Mouse (Mus musculus): ENCODE data around the gene Cemip. TPM values are rescaled to one million over a fixed set of nuclear protein-coding genes. Genes with fewer than 3 reads are reported as not detected.

Cemip gene
- polyA plus RNA-seq, 1 experiment = 1.0 TPM

GRCm38 (mm10) chr7:84115385-84115784 is 29.1 kb upstream of the Cemip start:
- peaks cover 26% of the 10 kb centered on the region for H3K36me3 ChIP-seq (ENCODE audit: control insufficient read depth, insufficient read depth)
- no peak overlapping the region for H3K4me3 ChIP-seq (ENCODE audit: insufficient read depth, poor library complexity, severe bottlenecking)
- no peak for TF ChIP-seq FOSL1 (IDR thresholded peaks at IDR 0.05; ENCODE audit: insufficient read depth, low read length, poor library complexity, severe bottlenecking)
- TF ChIP-seq USF1 (IDR thresholded peaks at IDR 0.05; ENCODE audit: low read depth) = no peak
- TF ChIP-seq CTCF (IDR thresholded peaks at IDR 0.05; ENCODE audit: control insufficient read depth, insufficient read depth, insufficient read length) = no peak
- TF ChIP-seq MYOD1 (IDR thresholded peaks at IDR 0.05; ENCODE audit: control insufficient read depth, insufficient read length, low read depth) = no peak
- TF ChIP-seq CEBPB (IDR thresholded peaks at IDR 0.05; ENCODE audit: low read depth) = no peak
- no peak for TF ChIP-seq MYOG (IDR thresholded peaks at IDR 0.05; ENCODE audit: control insufficient read depth, extremely low read depth, insufficient read length)
- TF ChIP-seq MAX (IDR thresholded peaks at IDR 0.05) = no peak
- peaks cover 45% of the 10 kb centered on the region for H3K79me3 ChIP-seq (ENCODE audit: low read depth)
- no peaks in the 10 kb centered on the region for H3K27me3 ChIP-seq (ENCODE audit: control insufficient read depth, insufficient read depth, insufficient read length)
- peaks cover 73% of the 10 kb centered on the region for H3K79me2 ChIP-seq (ENCODE audit: control insufficient read depth, insufficient read depth)
- H3ac ChIP-seq (ENCODE audit: control insufficient read depth, insufficient read length, low read depth) = no peak overlapping the region

- Histone ChIP-seq H3K4me3 (ENCODE audit: insufficient read depth, poor library complexity, severe bottlenecking) (no peak overlapping the region), H3K79me3 (ENCODE audit: low read depth) (peaks cover 40% of the 10 kb centered on the region), H3ac (ENCODE audit: control insufficient read depth, insufficient read length, low read depth) (no peak overlapping the region), H3K36me3 (ENCODE audit: control insufficient read depth, insufficient read depth) (peaks cover 31% of the 10 kb centered on the region), H3K27me3 (ENCODE audit: control insufficient read depth, insufficient read depth, insufficient read length) (no peaks in the 10 kb centered on the region), H3K79me2 (ENCODE audit: control insufficient read depth, insufficient read depth) (peaks cover 71% of the 10 kb centered on the region)
- no peak for TF ChIP-seq USF1 (IDR thresholded peaks at IDR 0.05; ENCODE audit: low read depth)
- no peak for TF ChIP-seq FOSL1 (IDR thresholded peaks at IDR 0.05; ENCODE audit: insufficient read depth, low read length, poor library complexity, severe bottlenecking)
- TF ChIP-seq MAX (IDR thresholded peaks at IDR 0.05) = no peak
- no peak for TF ChIP-seq CTCF (IDR thresholded peaks at IDR 0.05; ENCODE audit: control insufficient read depth, insufficient read depth, insufficient read length)
- TF ChIP-seq MYOD1 (IDR thresholded peaks at IDR 0.05; ENCODE audit: control insufficient read depth, insufficient read length, low read depth) = no peak
- no peak for TF ChIP-seq CEBPB (IDR thresholded peaks at IDR 0.05; ENCODE audit: low read depth)
- no peak for TF ChIP-seq MYOG (IDR thresholded peaks at IDR 0.05; ENCODE audit: control insufficient read depth, extremely low read depth, insufficient read length)
These were observed 28.5 kb upstream of the Cemip start for GRCm38 (mm10) chr7:84114775-84115174.

GRCm38 (mm10) chr7:84113035-84113390 is 26.7 kb upstream of the Cemip start:
- TF ChIP-seq CEBPB (IDR thresholded peaks at IDR 0.05; ENCODE audit: low read depth) (no peak), FOSL1 (IDR thresholded peaks at IDR 0.05; ENCODE audit: insufficient read depth, low read length, poor library complexity, severe bottlenecking) (no peak), MYOD1 (IDR thresholded peaks at IDR 0.05; ENCODE audit: control insufficient read depth, insufficient read length, low read depth) (no peak)
- Histone ChIP-seq H3K36me3 (ENCODE audit: control insufficient read depth, insufficient read depth) (peaks cover 39% of the 10 kb centered on the region), H3K79me3 (ENCODE audit: low read depth) (peaks cover 22% of the 10 kb centered on the region), H3K79me2 (ENCODE audit: control insufficient read depth, insufficient read depth) (peaks cover 53% of the 10 kb centered on the region), H3ac (ENCODE audit: control insufficient read depth, insufficient read length, low read depth) (no peak overlapping the region), H3K27me3 (ENCODE audit: control insufficient read depth, insufficient read depth, insufficient read length) (no peaks in the 10 kb centered on the region), H3K4me3 (ENCODE audit: insufficient read depth, poor library complexity, severe bottlenecking) (no peak overlapping the region)

GRCm38 (mm10) chr7:84112351-84113034 is 26.2 kb upstream of the Cemip start:
- Histone ChIP-seq H3ac (ENCODE audit: control insufficient read depth, insufficient read length, low read depth) (no peak overlapping the region), H3K27me3 (ENCODE audit: control insufficient read depth, insufficient read depth, insufficient read length) (no peaks in the 10 kb centered on the region), H3K79me3 (ENCODE audit: low read depth) (peaks cover 17% of the 10 kb centered on the region), H3K79me2 (ENCODE audit: control insufficient read depth, insufficient read depth) (peaks cover 48% of the 10 kb centered on the region), H3K36me3 (ENCODE audit: control insufficient read depth, insufficient read depth) (peaks cover 39% of the 10 kb centered on the region), H3K4me3 (ENCODE audit: insufficient read depth, poor library complexity, severe bottlenecking) (no peak overlapping the region)
- TF ChIP-seq USF1 (IDR thresholded peaks at IDR 0.05; ENCODE audit: low read depth) = no peak

- Histone ChIP-seq H3K4me3 (ENCODE audit: insufficient read depth, poor library complexity, severe bottlenecking) (no peak overlapping the region), H3K36me3 (ENCODE audit: control insufficient read depth, insufficient read depth) (peaks cover 39% of the 10 kb centered on the region), H3K79me2 (ENCODE audit: control insufficient read depth, insufficient read depth) (peaks cover 42% of the 10 kb centered on the region), H3K27me3 (ENCODE audit: control insufficient read depth, insufficient read depth, insufficient read length) (no peaks in the 10 kb centered on the region), H3ac (ENCODE audit: control insufficient read depth, insufficient read length, low read depth) (no peak overlapping the region), H3K79me3 (ENCODE audit: low read depth) (peaks cover 10% of the 10 kb centered on the region)
- TF ChIP-seq MYOD1 (IDR thresholded peaks at IDR 0.05; ENCODE audit: control insufficient read depth, insufficient read length, low read depth) (no peak), FOSL1 (IDR thresholded peaks at IDR 0.05; ENCODE audit: insufficient read depth, low read length, poor library complexity, severe bottlenecking) (no peak)
These were observed 25.5 kb upstream of the Cemip start for GRCm38 (mm10) chr7:84111716-84112350.

GRCm38 (mm10) chr7:84106942-84107341 is 20.6 kb upstream of the Cemip start:
- no peak for TF ChIP-seq CEBPB (IDR thresholded peaks at IDR 0.05; ENCODE audit: low read depth)
- no peak for TF ChIP-seq FOSL1 (IDR thresholded peaks at IDR 0.05; ENCODE audit: insufficient read depth, low read length, poor library complexity, severe bottlenecking)
- no peak for TF ChIP-seq MYOD1 (IDR thresholded peaks at IDR 0.05; ENCODE audit: control insufficient read depth, insufficient read length, low read depth)
- TF ChIP-seq CTCF (IDR thresholded peaks at IDR 0.05; ENCODE audit: control insufficient read depth, insufficient read depth, insufficient read length) = no peak
- TF ChIP-seq MAX (IDR thresholded peaks at IDR 0.05) = no peak
- no peak for TF ChIP-seq MYOG (IDR thresholded peaks at IDR 0.05; ENCODE audit: control insufficient read depth, extremely low read depth, insufficient read length)
- TF ChIP-seq USF1 (IDR thresholded peaks at IDR 0.05; ENCODE audit: low read depth) = no peak
- Histone ChIP-seq H3K79me3 (ENCODE audit: low read depth) (peaks cover 2% of the 10 kb centered on the region), H3K36me3 (ENCODE audit: control insufficient read depth, insufficient read depth) (peaks cover 21% of the 10 kb centered on the region)

More at GRCm38 (mm10) chr7:84106942-84107341, 20.6 kb upstream of the Cemip start:
- Histone ChIP-seq H3ac (ENCODE audit: control insufficient read depth, insufficient read length, low read depth) (no peak overlapping the region), H3K4me3 (ENCODE audit: insufficient read depth, poor library complexity, severe bottlenecking) (no peak overlapping the region), H3K79me2 (ENCODE audit: control insufficient read depth, insufficient read depth) (peaks cover 4% of the 10 kb centered on the region), H3K27me3 (ENCODE audit: control insufficient read depth, insufficient read depth, insufficient read length) (no peaks in the 10 kb centered on the region)

Data from C2C12 (cell line).